Mouse (Mus musculus): ENCODE measurements around the gene Prrg3. TPM values are rescaled to one million over a fixed set of nuclear protein-coding genes. Genes with fewer than 3 reads are reported as not detected.

Gene Prrg3
- total RNA-seq (2014; rRNA removed; ENCODE audit: low replicate concordance) (12.3 and 14.9 TPM in 2 replicates), polyA plus RNA-seq (2015; fragmentation: Nextera tagmentation; extraction: Ambion mirVana) (4.6 and 4.7 TPM in 2 replicates)

- H3K36me3 ChIP-seq (replicated peaks; ENCODE audit: control insufficient read depth, insufficient read depth, low read length), result no peaks in the 10 kb centered on the region
- peak within 1 kb of the TSS; percentile 62 for H3K4me2 ChIP-seq (ENCODE audit: low read depth, low read length)
- H3K4me3 ChIP-seq (ENCODE audit: low read depth, low read length), result peak within 1 kb of the TSS; percentile 50
- no peaks in the 10 kb centered on the region for H3K4me1 ChIP-seq (ENCODE audit: control insufficient read depth, insufficient read depth)
- ATAC-seq (ENCODE audit: insufficient read depth, low read depth), result peak; percentile 83
- TF ChIP-seq EP300 (IDR thresholded peaks at IDR 0.05; ENCODE audit: low read depth) (no peak), CTCF (IDR thresholded peaks at IDR 0.05; ENCODE audit: low read depth) (no peak)
- peak within 1 kb of the TSS; percentile 72 for H3K27ac ChIP-seq (ENCODE audit: low read depth)
- 17% methylated on average over 54 of the region's 72 CpGs for WGBS
- H3K27me3 ChIP-seq (ENCODE audit: control insufficient read depth, insufficient read depth, low read length), result peaks cover 19% of the 10 kb centered on the region; the same call in 1 of the 2 replicates
- no peaks in the 10 kb centered on the region for H3K9me3 ChIP-seq (replicated peaks; ENCODE audit: control insufficient read depth, low read length)
- no peak for DNase-seq (ENCODE audit: low spot score)
- peak within 1 kb of the TSS; percentile 45 for H3K9ac ChIP-seq (replicated peaks; ENCODE audit: low read depth, low read length)
Observed at GRCm38 (mm10) chrX:71962073-71963051, at the start of gene Prrg3. Prrg3 (plus strand) TSS chrX:71962624.

GRCm38 (mm10) chrX:71946631-71947030, 15.8 kb upstream of the Prrg3 start:
- DNase-seq (ENCODE audit: low spot score) (peak; percentile 5), ATAC-seq (ENCODE audit: insufficient read depth, low read depth) (0 out of 2 replicates have a peak, but pooled peaks have one; percentile 33)
- H3K36me3 ChIP-seq (replicated peaks; ENCODE audit: control insufficient read depth, insufficient read depth, low read length), result no peaks in the 10 kb centered on the region
- H3K4me2 ChIP-seq (ENCODE audit: low read depth, low read length), result no peak overlapping the region
- TF ChIP-seq EP300 (IDR thresholded peaks at IDR 0.05; ENCODE audit: low read depth) (no peak), CTCF (IDR thresholded peaks at IDR 0.05; ENCODE audit: low read depth) (peak; percentile 58)
- H3K27ac ChIP-seq (ENCODE audit: low read depth), result no peak overlapping the region
- H3K27me3 ChIP-seq (ENCODE audit: control insufficient read depth, insufficient read depth, low read length), result no peaks in the 10 kb centered on the region
- no peaks in the 10 kb centered on the region for H3K4me1 ChIP-seq (ENCODE audit: control insufficient read depth, insufficient read depth)
- H3K4me3 ChIP-seq (ENCODE audit: low read depth, low read length), result no peak overlapping the region
- 20% methylated on average over 3 of the region's 3 CpGs for WGBS
- no peak overlapping the region for H3K9ac ChIP-seq (replicated peaks; ENCODE audit: low read depth, low read length)
- no peaks in the 10 kb centered on the region for H3K9me3 ChIP-seq (replicated peaks; ENCODE audit: control insufficient read depth, low read length)

- no peak for ATAC-seq (ENCODE audit: insufficient read depth, low read depth)
- TF ChIP-seq CTCF (IDR thresholded peaks at IDR 0.05; ENCODE audit: low read depth), result no peak
- no peak overlapping the region for H3K27ac ChIP-seq (ENCODE audit: low read depth)
Observed at GRCm38 (mm10) chrX:71958366-71958765, 4.1 kb upstream of the Prrg3 start.

GRCm38 (mm10) chrX:71963275-71963912, 970 bp downstream of the Prrg3 start:
- TF ChIP-seq CTCF (IDR thresholded peaks at IDR 0.05; ENCODE audit: low read depth), result no peak
- TF ChIP-seq EP300 (IDR thresholded peaks at IDR 0.05; ENCODE audit: low read depth), result no peak
- H3K9ac ChIP-seq (replicated peaks; ENCODE audit: low read depth, low read length), result peak overlapping the region; percentile 45
- H3K9me3 ChIP-seq (replicated peaks; ENCODE audit: control insufficient read depth, low read length), result no peaks in the 10 kb centered on the region
- WGBS, result 41% methylated on average over 9 of the region's 9 CpGs
- DNase-seq (ENCODE audit: low spot score), result no peak
- H3K4me1 ChIP-seq (ENCODE audit: control insufficient read depth, insufficient read depth), result no peaks in the 10 kb centered on the region
- peaks cover 19% of the 10 kb centered on the region; the same call in 1 of the 2 replicates for H3K27me3 ChIP-seq (ENCODE audit: control insufficient read depth, insufficient read depth, low read length)
- H3K27ac ChIP-seq (ENCODE audit: low read depth), result peak overlapping the region; percentile 72
- ATAC-seq (ENCODE audit: insufficient read depth, low read depth), result no peak
- H3K4me3 ChIP-seq (ENCODE audit: low read depth, low read length), result peak overlapping the region; percentile 50
- H3K4me2 ChIP-seq (ENCODE audit: low read depth, low read length), result peak overlapping the region; percentile 62
- H3K36me3 ChIP-seq (replicated peaks; ENCODE audit: control insufficient read depth, insufficient read depth, low read length), result no peaks in the 10 kb centered on the region

More at GRCm38 (mm10) chrX:71958366-71958765, 4.1 kb upstream of the Prrg3 start:
- Histone ChIP-seq H3K9me3 (replicated peaks; ENCODE audit: control insufficient read depth, low read length) (no peaks in the 10 kb centered on the region), H3K27me3 (ENCODE audit: control insufficient read depth, insufficient read depth, low read length) (peaks cover 16% of the 10 kb centered on the region; the same call in 1 of the 2 replicates), H3K4me1 (ENCODE audit: control insufficient read depth, insufficient read depth) (no peaks in the 10 kb centered on the region), H3K4me3 (ENCODE audit: low read depth, low read length) (no peak overlapping the region), H3K9ac (replicated peaks; ENCODE audit: low read depth, low read length) (no peak overlapping the region), H3K36me3 (replicated peaks; ENCODE audit: control insufficient read depth, insufficient read depth, low read length) (no peaks in the 10 kb centered on the region), H3K4me2 (ENCODE audit: low read depth, low read length) (no peak overlapping the region)
- no peak for DNase-seq (ENCODE audit: low spot score)

GRCm38 (mm10) chrX:71968216-71968615, 5.8 kb downstream of the Prrg3 start:
- H3K36me3 ChIP-seq (replicated peaks; ENCODE audit: control insufficient read depth, insufficient read depth, low read length), result no peaks in the 10 kb centered on the region
- no peak overlapping the region for H3K27ac ChIP-seq (ENCODE audit: low read depth)
- TF ChIP-seq EP300 (IDR thresholded peaks at IDR 0.05; ENCODE audit: low read depth) (no peak), CTCF (IDR thresholded peaks at IDR 0.05; ENCODE audit: low read depth) (no peak)
- ATAC-seq (ENCODE audit: insufficient read depth, low read depth) (no peak), DNase-seq (ENCODE audit: low spot score) (no peak)
- H3K27me3 ChIP-seq (ENCODE audit: control insufficient read depth, insufficient read depth, low read length), result 0 out of 2 replicates have a peak, but pooled peaks cover 3% of the 10 kb centered on the region
- no peak overlapping the region for H3K9ac ChIP-seq (replicated peaks; ENCODE audit: low read depth, low read length)
- H3K4me2 ChIP-seq (ENCODE audit: low read depth, low read length), result no peak overlapping the region
- 53% methylated on average over 1 of the region's 1 CpGs for WGBS
- no peaks in the 10 kb centered on the region for H3K9me3 ChIP-seq (replicated peaks; ENCODE audit: control insufficient read depth, low read length)
- no peak overlapping the region for H3K4me3 ChIP-seq (ENCODE audit: low read depth, low read length)
- no peaks in the 10 kb centered on the region for H3K4me1 ChIP-seq (ENCODE audit: control insufficient read depth, insufficient read depth)
